Mouse (Mus musculus): ENCODE data around the gene Abcf3. TPM values are rescaled to one million over a fixed set of nuclear protein-coding genes. Genes with fewer than 3 reads are reported as not detected.

Abcf3 gene
- polyA plus RNA-seq, 1 experiment = 44.3 TPM

- Histone ChIP-seq H3K27ac (replicated peaks; ENCODE audit: low read depth, low read length) (peak within 1 kb of the TSS; percentile 89), H3K4me3 (ENCODE audit: insufficient read depth, low read depth, low read length) (peak within 1 kb of the TSS; percentile 75), H3K4me1 (ENCODE audit: control insufficient read depth, insufficient read depth, insufficient read length, low read length) (peaks cover 15% of the 10 kb centered on the region)
These were observed 12.9 kb upstream of the Abcf3 start, which contains the start of gene Ap2m1 for GRCm38 (mm10) chr16:20535296-20536080. Gene Ap2m1 (plus strand): TSS chr16:20535478.

DNA sequence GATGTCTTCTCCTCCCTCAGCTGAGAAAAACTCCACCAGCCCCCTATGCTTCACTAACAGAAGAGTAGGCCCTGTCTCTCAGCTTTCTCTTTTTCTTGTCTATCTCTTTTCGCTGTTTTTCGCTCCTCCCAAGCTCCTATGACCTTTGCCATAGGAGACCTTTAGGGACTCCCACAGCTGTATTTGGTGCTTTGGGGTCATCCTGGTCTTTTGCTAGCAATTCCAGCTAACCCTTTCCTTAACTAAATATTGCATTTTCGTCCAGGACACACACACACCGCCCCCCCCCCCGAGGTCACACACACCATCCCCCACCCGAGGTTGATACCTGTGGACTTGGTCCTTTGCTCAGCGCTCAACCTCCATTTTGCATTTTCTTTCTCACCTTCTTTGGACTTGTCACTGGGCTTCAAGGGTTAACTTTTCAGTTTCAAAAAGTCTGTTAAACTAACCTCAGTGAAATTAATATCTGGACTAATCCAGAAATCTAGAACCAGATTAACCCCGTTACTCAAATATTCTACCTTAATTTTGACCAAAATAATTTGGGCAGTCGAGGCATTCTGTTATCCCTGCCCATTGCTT is 12.2 kb upstream of the Abcf3 start:
- Histone ChIP-seq H3K4me3 (ENCODE audit: insufficient read depth, low read depth, low read length) (peak overlapping the region; percentile 75), H3K4me1 (ENCODE audit: control insufficient read depth, insufficient read depth, insufficient read length, low read length) (peaks cover 15% of the 10 kb centered on the region), H3K27ac (replicated peaks; ENCODE audit: low read depth, low read length) (peak overlapping the region; percentile 89)

GRCm38 (mm10) chr16:20537071-20537471 is 11.3 kb upstream of the Abcf3 start:
- Histone ChIP-seq H3K4me3 (ENCODE audit: insufficient read depth, low read depth, low read length) (peak overlapping the region; percentile 75), H3K27ac (replicated peaks; ENCODE audit: low read depth, low read length) (peak overlapping the region; percentile 46; the same call in 1 of the 2 replicates), H3K4me1 (ENCODE audit: control insufficient read depth, insufficient read depth, insufficient read length, low read length) (peaks cover 15% of the 10 kb centered on the region)

DNA sequence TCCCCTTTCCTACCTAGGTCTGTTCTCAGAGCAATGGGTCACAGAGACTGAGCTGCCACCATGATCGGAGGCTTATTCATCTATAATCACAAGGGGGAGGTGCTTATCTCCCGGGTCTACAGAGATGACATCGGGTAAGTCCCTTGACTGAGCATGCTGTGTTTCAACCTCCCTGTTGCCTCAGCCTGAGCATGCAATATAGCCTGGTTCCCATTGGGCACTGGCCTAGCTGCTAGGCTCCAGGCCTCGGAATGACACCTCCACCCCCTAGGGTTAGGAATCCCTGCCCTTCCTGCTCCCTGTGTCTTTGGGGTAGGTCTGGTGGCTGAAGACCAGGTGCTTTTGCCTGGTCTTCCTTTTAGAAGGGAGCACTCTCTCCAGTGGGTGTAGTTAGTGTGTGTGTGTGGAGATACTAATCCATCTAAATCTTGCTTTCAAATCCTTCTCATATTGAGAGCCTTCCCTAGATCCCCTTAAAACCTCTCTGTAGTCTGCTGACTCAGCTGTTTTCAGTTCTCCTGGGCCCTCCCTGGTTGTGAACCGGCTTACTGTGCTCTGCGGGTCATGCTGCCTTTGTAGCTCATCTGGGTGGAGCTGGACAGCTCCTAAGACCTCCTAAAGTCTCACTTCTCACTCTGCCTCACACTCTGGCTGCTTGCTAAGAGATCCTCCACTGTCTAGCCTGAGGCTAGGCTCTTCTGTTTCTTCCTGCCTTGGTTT is 10.6 kb upstream of the Abcf3 start:
- H3K27ac ChIP-seq (replicated peaks; ENCODE audit: low read depth, low read length) = peak overlapping the region; percentile 46
- peak overlapping the region; percentile 75 for H3K4me3 ChIP-seq (ENCODE audit: insufficient read depth, low read depth, low read length)

GRCm38 (mm10) chr16:20539649-20540048 is 8.7 kb upstream of the Abcf3 start:
- Histone ChIP-seq H3K27ac (replicated peaks; ENCODE audit: low read depth, low read length) (no peak overlapping the region), H3K4me3 (ENCODE audit: insufficient read depth, low read depth, low read length) (no peak overlapping the region), H3K4me1 (ENCODE audit: control insufficient read depth, insufficient read depth, insufficient read length, low read length) (peaks cover 15% of the 10 kb centered on the region)

More for the DNA sequence above, 10.6 kb upstream of the Abcf3 start:
- H3K4me1 ChIP-seq (ENCODE audit: control insufficient read depth, insufficient read depth, insufficient read length, low read length) = peaks cover 15% of the 10 kb centered on the region

- no peak overlapping the region for H3K4me3 ChIP-seq (ENCODE audit: insufficient read depth, low read depth, low read length)
These were observed 7.9 kb upstream of the Abcf3 start for GRCm38 (mm10) chr16:20540438-20540837.

GRCm38 (mm10) chr16:20545696-20546095 is 2.7 kb upstream of the Abcf3 start:
- Histone ChIP-seq H3K27ac (replicated peaks; ENCODE audit: low read depth, low read length) (no peak overlapping the region), H3K4me1 (ENCODE audit: control insufficient read depth, insufficient read depth, insufficient read length, low read length) (peaks cover 3% of the 10 kb centered on the region; the same call in 1 of the 2 replicates), H3K4me3 (ENCODE audit: insufficient read depth, low read depth, low read length) (no peak overlapping the region)

More at GRCm38 (mm10) chr16:20540438-20540837, 7.9 kb upstream of the Abcf3 start:
- H3K4me1 ChIP-seq (ENCODE audit: control insufficient read depth, insufficient read depth, insufficient read length, low read length) = peaks cover 15% of the 10 kb centered on the region
- H3K27ac ChIP-seq (replicated peaks; ENCODE audit: low read depth, low read length) = no peak overlapping the region

DNA sequence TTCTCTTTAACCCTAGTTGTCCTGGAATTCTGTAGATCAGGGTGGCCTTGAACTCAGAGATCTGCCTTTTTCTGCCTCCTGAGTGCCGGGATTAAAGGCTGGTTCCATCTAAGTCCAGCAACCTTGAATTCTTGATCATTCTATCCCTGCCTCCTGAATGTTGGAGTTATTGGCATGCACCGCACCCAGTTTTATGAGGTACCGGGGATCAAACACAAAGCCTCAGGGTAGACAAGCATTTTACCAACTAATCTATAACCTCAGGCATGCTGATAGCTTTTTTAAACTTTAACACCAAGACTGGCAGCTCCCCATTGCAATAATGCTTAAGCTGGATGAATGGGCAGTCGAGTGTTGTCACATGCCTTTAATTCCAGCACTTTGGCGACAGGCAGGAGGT is 954 bp upstream of the Abcf3 start:
- Histone ChIP-seq H3K4me1 (ENCODE audit: control insufficient read depth, insufficient read depth, insufficient read length, low read length) (peaks cover 3% of the 10 kb centered on the region; the same call in 1 of the 2 replicates), H3K27ac (replicated peaks; ENCODE audit: low read depth, low read length) (peak overlapping the region; percentile 15; the same call in 1 of the 2 replicates), H3K4me3 (ENCODE audit: insufficient read depth, low read depth, low read length) (peak overlapping the region; percentile 77; the same call in 1 of the 2 replicates)

DNA sequence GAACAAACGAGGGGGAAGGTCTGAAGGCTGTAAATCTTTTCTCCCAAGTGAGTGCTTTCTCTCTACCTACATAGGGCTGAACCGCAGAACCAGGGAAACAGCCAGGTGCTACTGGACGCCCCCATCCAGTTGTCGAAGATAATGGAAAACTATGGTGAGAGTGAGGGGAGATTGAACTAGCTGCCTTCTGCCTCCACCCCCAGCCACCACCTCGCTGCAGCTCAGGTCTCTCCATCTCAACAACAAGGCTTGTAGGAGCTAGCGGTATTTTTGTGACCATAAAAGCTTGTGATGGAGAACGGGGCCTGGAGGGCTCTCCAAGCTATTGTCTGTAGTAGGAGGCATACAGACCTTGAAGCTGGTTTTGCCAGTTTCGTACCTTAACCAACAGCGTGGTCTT is 784 bp downstream of the Abcf3 start:
- H3K4me3 ChIP-seq (ENCODE audit: insufficient read depth, low read depth, low read length) = peak overlapping the region; percentile 81
- H3K27ac ChIP-seq (replicated peaks; ENCODE audit: low read depth, low read length) = peak overlapping the region; percentile 72; the same call in 1 of the 2 replicates
- peaks cover 3% of the 10 kb centered on the region; the same call in 1 of the 2 replicates for H3K4me1 ChIP-seq (ENCODE audit: control insufficient read depth, insufficient read depth, insufficient read length, low read length)

DNA sequence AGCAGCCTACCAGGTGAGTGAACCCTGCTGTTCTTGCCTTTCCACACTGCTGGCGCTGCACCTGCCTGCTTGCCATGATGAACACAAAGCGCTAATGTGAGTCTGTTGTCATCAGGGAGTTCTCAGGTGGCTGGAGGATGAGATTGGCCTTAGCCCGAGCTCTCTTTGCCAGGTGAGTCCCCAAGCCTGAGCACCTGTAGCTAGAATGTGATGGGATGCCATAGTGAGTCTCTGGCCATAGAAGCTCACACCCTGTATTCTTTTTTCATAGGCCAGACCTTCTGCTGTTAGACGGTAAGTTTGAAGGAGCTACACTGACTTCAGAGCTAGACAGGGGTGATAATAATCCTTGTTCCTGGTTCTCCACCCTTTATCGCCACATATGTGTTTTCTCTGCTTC is 3.3 kb downstream of the Abcf3 start:
- Histone ChIP-seq H3K4me3 (ENCODE audit: insufficient read depth, low read depth, low read length) (no peak overlapping the region), H3K4me1 (ENCODE audit: control insufficient read depth, insufficient read depth, insufficient read length, low read length) (peaks cover 3% of the 10 kb centered on the region; the same call in 1 of the 2 replicates), H3K27ac (replicated peaks; ENCODE audit: low read depth, low read length) (no peak overlapping the region)

DNA sequence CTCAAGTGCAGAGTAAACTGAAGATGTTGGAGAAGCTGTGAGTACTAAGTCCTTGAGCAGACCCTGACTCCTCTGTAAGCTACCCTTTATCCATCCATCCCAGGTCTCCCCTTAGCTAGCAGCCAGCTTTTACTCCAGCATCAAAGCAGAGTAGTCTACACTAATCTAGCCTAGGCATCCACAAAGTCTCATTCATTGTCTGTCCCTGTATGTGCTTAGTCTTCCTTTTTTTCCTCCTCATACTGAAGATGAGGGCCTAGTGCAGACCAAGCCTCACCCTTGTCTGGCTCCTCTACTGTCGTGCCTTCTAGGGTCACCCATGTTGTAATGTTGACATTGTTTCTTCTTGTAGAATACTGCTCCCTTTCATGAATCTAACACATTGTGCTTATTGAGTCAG is 4.2 kb downstream of the Abcf3 start:
- no peak overlapping the region for H3K4me3 ChIP-seq (ENCODE audit: insufficient read depth, low read depth, low read length)
- H3K4me1 ChIP-seq (ENCODE audit: control insufficient read depth, insufficient read depth, insufficient read length, low read length) = peaks cover 3% of the 10 kb centered on the region; the same call in 1 of the 2 replicates
- no peak overlapping the region for H3K27ac ChIP-seq (replicated peaks; ENCODE audit: low read depth, low read length)

DNA sequence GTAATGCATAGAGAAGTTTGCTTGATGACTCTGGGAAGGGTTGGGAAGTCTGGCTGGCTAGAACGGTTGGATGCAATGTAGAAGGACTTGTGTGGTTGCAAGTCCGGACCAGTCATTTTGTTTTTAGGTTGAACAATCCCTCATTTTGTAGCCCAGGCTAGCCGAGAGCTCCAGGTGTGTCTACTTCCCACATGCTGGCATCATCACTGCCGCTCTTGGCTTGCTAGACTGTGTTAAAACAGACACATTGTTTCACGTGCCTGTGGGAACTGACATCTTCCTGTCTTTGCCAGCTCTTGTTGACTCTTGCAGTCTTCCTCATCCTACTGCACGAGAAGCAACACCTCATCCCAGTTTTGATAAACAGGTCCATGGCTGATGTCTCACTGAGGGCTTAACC is 6.6 kb downstream of the Abcf3 start:
- Histone ChIP-seq H3K4me3 (ENCODE audit: insufficient read depth, low read depth, low read length) (no peak overlapping the region), H3K4me1 (ENCODE audit: control insufficient read depth, insufficient read depth, insufficient read length, low read length) (no peaks in the 10 kb centered on the region), H3K27ac (replicated peaks; ENCODE audit: low read depth, low read length) (no peak overlapping the region)

DNA sequence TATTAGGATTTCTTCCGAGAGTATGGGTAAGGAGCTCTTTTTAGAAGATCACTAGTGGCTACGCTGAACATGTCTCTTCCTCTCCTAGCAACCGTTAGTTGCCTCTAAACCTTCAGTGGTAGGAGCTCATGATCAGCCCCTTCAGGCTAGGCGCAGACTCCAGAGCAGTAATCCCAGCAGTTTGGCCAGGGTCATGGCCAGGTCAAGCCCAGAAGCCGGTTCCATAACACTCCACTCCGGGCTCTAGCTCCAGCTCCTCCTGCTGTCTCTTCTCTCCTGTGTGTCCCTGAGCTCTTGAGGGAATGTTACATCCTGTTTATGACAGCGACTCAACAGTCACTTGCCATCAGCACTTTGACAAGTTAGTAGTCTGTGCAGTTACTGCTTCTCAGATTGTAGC is 9.0 kb downstream of the Abcf3 start:
- no peak overlapping the region for H3K27ac ChIP-seq (replicated peaks; ENCODE audit: low read depth, low read length)
- H3K4me1 ChIP-seq (ENCODE audit: control insufficient read depth, insufficient read depth, insufficient read length, low read length) = no peaks in the 10 kb centered on the region
- H3K4me3 ChIP-seq (ENCODE audit: insufficient read depth, low read depth, low read length) = no peak overlapping the region

DNA sequence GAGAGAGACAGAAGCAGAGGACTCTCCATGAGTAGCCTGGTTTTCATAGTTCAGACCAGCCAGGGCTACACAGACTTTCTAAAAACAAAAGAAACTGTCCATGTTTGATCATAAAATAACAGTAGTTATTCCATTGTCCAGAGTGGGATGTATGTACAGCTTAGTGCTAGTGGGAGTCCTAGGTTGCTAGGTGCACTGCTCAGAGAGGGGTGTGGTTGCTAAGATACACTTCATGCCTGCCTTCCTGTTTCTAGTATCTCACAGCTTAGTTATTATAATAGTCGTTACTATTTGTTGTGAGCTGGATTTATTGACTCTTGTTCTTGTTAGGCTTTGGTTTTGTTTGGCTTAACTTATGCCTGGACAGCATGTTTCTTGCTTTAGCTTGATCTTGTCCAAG is 16.7 kb downstream of the Abcf3 start:
- H3K4me3 ChIP-seq (ENCODE audit: insufficient read depth, low read depth, low read length) = no peak overlapping the region
- no peaks in the 10 kb centered on the region for H3K4me1 ChIP-seq (ENCODE audit: control insufficient read depth, insufficient read depth, insufficient read length, low read length)
- no peak overlapping the region for H3K27ac ChIP-seq (replicated peaks; ENCODE audit: low read depth, low read length)

DNA sequence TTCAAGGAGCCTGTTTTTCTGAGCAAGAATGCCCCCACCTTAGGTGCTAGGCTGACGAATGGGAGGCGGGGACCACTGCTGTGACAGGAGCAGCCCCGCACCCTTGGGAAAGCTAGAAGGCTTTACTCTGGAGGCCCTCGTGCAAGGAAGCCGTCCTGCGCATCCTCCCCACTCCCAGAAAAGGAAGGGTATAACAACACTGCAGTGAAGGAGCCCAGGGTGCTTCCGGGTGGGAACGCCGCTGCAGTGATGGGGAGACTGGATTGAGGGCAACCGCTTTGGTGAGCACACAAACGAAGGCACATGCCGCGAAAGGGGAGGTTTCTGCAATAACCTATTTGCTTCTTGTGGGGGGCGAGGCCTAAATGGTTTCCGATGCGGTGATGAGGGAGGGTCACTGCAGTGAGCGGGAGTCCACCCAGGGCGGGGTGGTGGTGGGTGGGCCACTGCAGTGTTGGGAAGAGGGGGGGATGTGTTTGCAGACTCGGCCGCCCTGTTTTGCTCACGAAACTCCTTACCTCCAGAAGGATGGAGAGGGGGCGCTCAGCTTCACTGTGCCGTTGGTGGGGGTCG is 41.1 kb downstream of the Abcf3 start, which contains the start of gene Vwa5b2:
TSS of gene Vwa5b2 (plus strand) at position 106 of the 573 bp plus-strand sequence.
- peak within 1 kb of the TSS; percentile 39 for H3K4me3 ChIP-seq (ENCODE audit: insufficient read depth, low read depth, low read length)
- no peak within 1 kb of the TSS for H3K27ac ChIP-seq (replicated peaks; ENCODE audit: low read depth, low read length)
- H3K4me1 ChIP-seq (ENCODE audit: control insufficient read depth, insufficient read depth, insufficient read length, low read length) = peaks cover 2% of the 10 kb centered on the region; the same call in 1 of the 2 replicates

All from brown adipose tissue, adult 24 weeks (tissue).